Mouse (Mus musculus) small intestine, adult 2 months (tissue): ENCODE results near the gene Cmya5. TPM values are rescaled to one million over a fixed set of nuclear protein-coding genes. Genes with fewer than 3 reads are reported as not detected.
A peak's percentile ranks its signal among the peaks of the same experiment; 100 is the strongest.
"Not testable (repeated sequence)": the region's sequence is repeated elsewhere in the genome, so short reads cannot be mapped to it uniquely, and the experiment has no call there.

ENCODE experiments used
- H3K27ac ChIP-seq: fragments of 200-500 bp; 2 replicates; pipeline ENCODE4 v1.5.1; 2012; ENCODE audit warnings: low read depth, low read length, control low read depth, inconsistent platforms; ENCODE audit not compliant: insufficient read depth
- H3K27me3 ChIP-seq: fragments of 200-500 bp; 2 replicates; pipeline ENCODE4 v1.6.1; 2012; ENCODE audit warnings: mild to moderate bottlenecking, moderate library complexity, low read length, inconsistent platforms; ENCODE audit not compliant: control insufficient read depth, insufficient read depth
- H3K36me3 ChIP-seq: fragments of 200-500 bp; 2 replicates; pipeline ENCODE4 v1.6.1; 2012; ENCODE audit warnings: mild to moderate bottlenecking, low read length, control low read depth, inconsistent platforms; ENCODE audit not compliant: control insufficient read depth, insufficient read depth
- H3K4me1 ChIP-seq: fragments of 200-500 bp; 2 replicates; pipeline ENCODE4 v1.6.1; 2012; ENCODE audit warnings: low read length, inconsistent platforms, mixed read lengths; ENCODE audit not compliant: control insufficient read depth, insufficient read depth, insufficient read length
- H3K4me3 ChIP-seq: fragments of 200-500 bp; 2 replicates; pipeline ENCODE4 v1.5.1; 2012; ENCODE audit warnings: low read depth, mild to moderate bottlenecking, control low read depth, inconsistent platforms, low read length, moderate library complexity
- CTCF ChIP-seq: fragments of 200-500 bp; IDR thresholded peaks from 2 replicates; pipeline ENCODE4 v1.5.1; 2012; ENCODE audit warnings: low read depth, mild to moderate bottlenecking, control low read depth, inconsistent platforms, low read length, moderate library complexity, mixed read lengths; ENCODE audit not compliant: insufficient replicate concordance, insufficient read length; ENCODE audit errors: extremely low read depth
- POLR2A ChIP-seq: fragments of 200-500 bp; IDR thresholded peaks from 2 replicates; pipeline ENCODE4 v1.6.1; 2012; ENCODE audit warnings: low read depth, mild to moderate bottlenecking, control low read depth, inconsistent platforms, low read length, moderate library complexity
- WGBS: fragments of 180-500 bp; shearing (Covaris S2); methylation state at CpG from one replicate; pipeline ENCODE4 v1.1.7; 2018; 5-methylcytosine and 5-hydroxymethylcytosine counted together
- polyA plus RNA-seq: library from polyadenylated mRNA; depleted of rRNA; stranded (reverse); fragments of >200 nt; gene quantifications from 2 replicates; pipeline ENCODE4 v1.2.3, GENCODE M21; 2012; rRNA removed

Gene Cmya5
- 0.03 and 0.04 TPM in 2 replicates for polyA plus RNA-seq

GRCm38 (mm10) chr13:93144336-93145167 is at the start of gene Cmya5:
TSS of gene Cmya5 (minus strand) at chr13:93144724.
- H3K27me3 ChIP-seq: no peaks in the 10 kb centered on the region
- peaks cover 3% of the 10 kb centered on the region; the same call in 1 of the 2 replicates for H3K4me1 ChIP-seq
- no peak within 1 kb of the TSS for H3K27ac ChIP-seq
- 0 out of 2 replicates have a peak, but pooled peaks have one; percentile 4 for TF ChIP-seq CTCF
- TF ChIP-seq POLR2A: no peak
- H3K36me3 ChIP-seq: peaks cover 15% of the 10 kb centered on the region
- H3K4me3 ChIP-seq: peak within 1 kb of the TSS; percentile 70
- 3% methylated on average over 45 of the region's 45 CpGs for WGBS

- 47% methylated on average over 5 of the region's 5 CpGs for WGBS
Observed at GRCm38 (mm10) chr13:93192646-93193026, 48.1 kb upstream of the Cmya5 start.

GRCm38 (mm10) chr13:93191831-93192645 is 47.5 kb upstream of the Cmya5 start, which contains the start of gene Tent2:
TSS of gene Tent2 (minus strand) at chr13:93192385.
- under 1% methylated on average over 71 of the region's 72 CpGs for WGBS
- TF ChIP-seq CTCF (no peak), POLR2A (peak; percentile 60; the same call in 1 of the 2 replicates)
- Histone ChIP-seq H3K4me1 (peaks cover 6% of the 10 kb centered on the region; the same call in 1 of the 2 replicates), H3K36me3 (0 out of 2 replicates have a peak, but pooled peaks cover 2% of the 10 kb centered on the region), H3K4me3 (peak within 1 kb of the TSS; percentile 100), H3K27me3 (no peaks in the 10 kb centered on the region), H3K27ac (peak within 1 kb of the TSS; percentile 97)

More at GRCm38 (mm10) chr13:93192646-93193026, 48.1 kb upstream of the Cmya5 start:
- Histone ChIP-seq H3K27me3 (no peaks in the 10 kb centered on the region), H3K36me3 (0 out of 2 replicates have a peak, but pooled peaks cover 2% of the 10 kb centered on the region), H3K27ac (peak overlapping the region; percentile 61), H3K4me3 (peak overlapping the region; percentile 100), H3K4me1 (peaks cover 6% of the 10 kb centered on the region; the same call in 1 of the 2 replicates)
- TF ChIP-seq CTCF: no peak
- no peak for TF ChIP-seq POLR2A

GRCm38 (mm10) chr13:93189416-93189815 is 44.9 kb upstream of the Cmya5 start:
- Histone ChIP-seq H3K27me3 (no peaks in the 10 kb centered on the region), H3K36me3 (peaks cover 8% of the 10 kb centered on the region; the same call in 1 of the 2 replicates), H3K4me3 (no peak overlapping the region), H3K27ac (no peak overlapping the region), H3K4me1 (peaks cover 6% of the 10 kb centered on the region; the same call in 1 of the 2 replicates)
- TF ChIP-seq POLR2A (no peak), CTCF (no peak)
- 60% methylated on average over 2 of the region's 2 CpGs for WGBS

GRCm38 (mm10) chr13:93188738-93189137 is 44.2 kb upstream of the Cmya5 start:
- Histone ChIP-seq H3K4me1 (peaks cover 6% of the 10 kb centered on the region; the same call in 1 of the 2 replicates), H3K36me3 (peaks cover 10% of the 10 kb centered on the region; the same call in 1 of the 2 replicates), H3K4me3 (no peak overlapping the region), H3K27me3 (no peaks in the 10 kb centered on the region), H3K27ac (no peak overlapping the region)
- WGBS: 71% methylated on average over 3 of the region's 3 CpGs
- TF ChIP-seq POLR2A (no peak), CTCF (no peak)

GRCm38 (mm10) chr13:93187792-93188191 is 43.3 kb upstream of the Cmya5 start:
- H3K36me3 ChIP-seq: peaks cover 17% of the 10 kb centered on the region
- not testable (repeated sequence) for H3K27me3 ChIP-seq, H3K4me3 ChIP-seq, H3K4me1 ChIP-seq, H3K27ac ChIP-seq
- 90% methylated on average over 5 of the region's 5 CpGs for WGBS
